Mouse (Mus musculus): ENCODE data around the gene Grid1. TPM values are rescaled to one million over a fixed set of nuclear protein-coding genes. Genes with fewer than 3 reads are reported as not detected.

Gene Grid1
- polyA plus RNA-seq, 1 experiment from 2014 or later, result 6.2 TPM

DNA sequence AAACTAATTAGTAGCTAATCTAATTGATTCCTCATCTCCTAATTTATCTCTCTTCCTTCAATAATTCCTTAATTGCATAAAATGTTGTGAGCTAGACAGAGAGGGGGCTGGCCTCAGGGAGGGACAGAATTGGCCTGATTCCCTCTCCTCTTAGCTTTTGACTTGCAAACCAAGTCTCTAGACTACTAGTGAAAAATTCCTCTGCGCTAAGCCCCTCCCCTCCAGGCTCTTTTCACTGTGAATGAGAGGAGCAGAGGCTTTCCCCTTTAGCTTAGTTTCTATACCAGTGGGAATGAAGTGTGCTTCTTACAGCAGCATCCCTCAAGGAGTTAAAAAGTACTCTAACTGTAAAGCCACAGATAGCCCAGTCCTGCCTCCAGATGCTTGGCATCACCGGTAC, 160.8 kb downstream of the Grid1 start:
- Histone ChIP-seq H3K27me3 (ENCODE audit: control insufficient read depth, insufficient read depth, low read depth, low read length) (no peaks in the 10 kb centered on the region), H3K9ac (ENCODE audit: low read depth, low read length) (no peak overlapping the region), H3K4me3 (ENCODE audit: low read depth, low read length) (no peak overlapping the region), H3K27ac (ENCODE audit: low read length) (no peak overlapping the region), H3K4me1 (ENCODE audit: control insufficient read depth, insufficient read depth, low read length) (peaks cover 4% of the 10 kb centered on the region; the same call in 1 of the 2 replicates), H3K9me3 (replicated peaks; ENCODE audit: control insufficient read depth, low read length, poor library complexity, severe bottlenecking) (no peaks in the 10 kb centered on the region), H3K4me2 (ENCODE audit: low read length) (no peak overlapping the region), H3K36me3 (ENCODE audit: control insufficient read depth, insufficient read depth, low read length) (no peaks in the 10 kb centered on the region)
- 10% methylated on average over 2 of the region's 2 CpGs for WGBS
- no peak for ATAC-seq

DNA sequence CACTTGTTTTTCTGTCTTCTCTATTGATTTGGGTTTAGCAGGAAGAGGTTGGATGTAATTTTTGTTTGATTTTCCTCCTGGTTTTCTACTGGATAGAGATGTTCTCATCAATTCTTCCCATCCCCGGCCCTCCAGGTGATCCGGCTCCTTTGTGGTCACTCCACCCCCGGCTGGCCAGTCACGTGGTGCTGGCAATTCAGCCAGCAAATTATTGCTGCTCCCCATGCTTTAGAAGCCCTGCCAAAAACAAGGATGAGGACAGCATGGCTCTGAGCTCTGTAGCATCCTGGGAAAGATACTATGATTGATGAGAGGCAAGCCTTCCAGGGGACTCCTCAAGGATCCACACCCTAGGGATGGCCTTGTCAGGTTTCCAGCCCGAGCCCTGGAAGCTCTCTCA, 169.2 kb downstream of the Grid1 start:
- H3K4me2 ChIP-seq (ENCODE audit: low read length), result no peak overlapping the region
- no peaks in the 10 kb centered on the region for H3K27me3 ChIP-seq (ENCODE audit: control insufficient read depth, insufficient read depth, low read depth, low read length)
- 69% methylated on average over 5 of the region's 5 CpGs for WGBS
- H3K36me3 ChIP-seq (ENCODE audit: control insufficient read depth, insufficient read depth, low read length), result no peaks in the 10 kb centered on the region
- H3K4me1 ChIP-seq (ENCODE audit: control insufficient read depth, insufficient read depth, low read length), result no peaks in the 10 kb centered on the region
- no peak overlapping the region for H3K4me3 ChIP-seq (ENCODE audit: low read depth, low read length)
- no peaks in the 10 kb centered on the region for H3K9me3 ChIP-seq (replicated peaks; ENCODE audit: control insufficient read depth, low read length, poor library complexity, severe bottlenecking)
- no peak overlapping the region for H3K9ac ChIP-seq (ENCODE audit: low read depth, low read length)
- no peak for ATAC-seq
- no peak overlapping the region for H3K27ac ChIP-seq (ENCODE audit: low read length)

DNA sequence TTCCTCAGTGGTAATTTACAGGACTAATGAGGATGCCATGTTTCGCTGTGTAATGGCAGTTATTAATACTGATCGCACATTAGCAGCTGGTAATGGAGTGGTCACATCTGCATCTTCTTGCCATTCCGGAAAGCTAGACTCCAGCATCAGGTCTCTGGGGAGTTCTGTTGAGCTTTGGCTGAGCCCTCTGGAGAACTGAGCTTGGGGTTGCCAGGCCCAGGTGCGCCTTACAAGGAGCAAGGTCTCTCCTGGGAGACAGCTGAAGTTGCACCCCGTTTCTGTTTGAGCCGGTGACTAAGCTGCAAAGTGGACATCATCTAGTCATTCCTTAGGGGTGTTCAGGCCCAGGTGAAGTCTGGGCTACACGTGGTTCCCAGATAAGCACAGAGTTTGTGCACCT, 186.8 kb downstream of the Grid1 start:
- Histone ChIP-seq H3K9ac (ENCODE audit: low read depth, low read length) (no peak overlapping the region), H3K4me1 (ENCODE audit: control insufficient read depth, insufficient read depth, low read length) (peaks cover 12% of the 10 kb centered on the region), H3K27ac (ENCODE audit: low read length) (no peak overlapping the region), H3K9me3 (replicated peaks; ENCODE audit: control insufficient read depth, low read length, poor library complexity, severe bottlenecking) (no peaks in the 10 kb centered on the region), H3K4me2 (ENCODE audit: low read length) (no peak overlapping the region), H3K4me3 (ENCODE audit: low read depth, low read length) (no peak overlapping the region), H3K27me3 (ENCODE audit: control insufficient read depth, insufficient read depth, low read depth, low read length) (no peaks in the 10 kb centered on the region), H3K36me3 (ENCODE audit: control insufficient read depth, insufficient read depth, low read length) (no peaks in the 10 kb centered on the region)
- WGBS, result 85% methylated on average over 7 of the region's 7 CpGs
- no peak for ATAC-seq

DNA sequence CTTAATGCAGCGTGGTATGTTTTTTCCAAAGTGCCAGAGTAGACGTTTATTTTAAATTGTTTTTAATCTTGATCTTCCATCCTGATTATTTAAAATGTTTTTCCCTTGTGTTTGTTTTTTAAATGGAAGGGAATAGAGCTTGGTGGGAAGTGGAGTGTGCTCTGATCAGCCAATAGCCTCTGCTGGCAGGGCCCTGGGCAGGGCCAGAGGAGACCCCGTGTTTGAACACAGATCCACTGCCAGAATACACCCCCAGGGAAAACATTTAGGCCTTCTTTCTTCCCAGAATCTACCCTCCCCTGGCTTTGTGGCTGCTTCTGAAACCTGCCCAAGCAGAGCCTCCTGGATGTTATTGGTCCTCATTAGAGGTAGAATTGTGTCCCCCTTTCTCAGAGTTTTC, 188.8 kb downstream of the Grid1 start:
- Histone ChIP-seq H3K27ac (ENCODE audit: low read length) (no peak overlapping the region), H3K4me2 (ENCODE audit: low read length) (no peak overlapping the region)
- WGBS, result 34% methylated on average over 3 of the region's 3 CpGs

DNA sequence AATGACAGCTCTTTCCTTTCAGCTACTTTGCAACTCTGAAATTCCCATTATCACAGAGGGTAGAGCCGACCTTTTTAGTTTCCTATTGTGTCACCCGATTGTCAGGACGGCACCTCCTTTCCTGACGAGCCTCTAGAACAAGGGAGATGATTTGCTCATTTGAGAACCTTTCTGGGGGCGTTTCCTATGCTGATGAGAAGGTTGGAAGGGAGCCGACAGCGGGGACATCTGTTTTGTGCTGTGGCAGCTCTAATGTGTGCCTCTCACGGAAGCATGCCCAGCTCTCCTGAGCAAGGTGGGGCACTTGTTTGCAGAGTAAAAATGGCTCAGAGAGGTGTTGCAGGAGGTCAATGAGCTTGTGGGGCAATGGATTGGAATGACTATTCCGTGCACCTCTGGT, 189.2 kb downstream of the Grid1 start:
- H3K4me1 ChIP-seq (ENCODE audit: control insufficient read depth, insufficient read depth, low read length), result peaks cover 12% of the 10 kb centered on the region
- no peaks in the 10 kb centered on the region for H3K36me3 ChIP-seq (ENCODE audit: control insufficient read depth, insufficient read depth, low read length)
- no peak overlapping the region for H3K4me3 ChIP-seq (ENCODE audit: low read depth, low read length)
- no peaks in the 10 kb centered on the region for H3K27me3 ChIP-seq (ENCODE audit: control insufficient read depth, insufficient read depth, low read depth, low read length)
- WGBS, result 27% methylated on average over 9 of the region's 9 CpGs
- H3K4me2 ChIP-seq (ENCODE audit: low read length), result no peak overlapping the region
- H3K27ac ChIP-seq (ENCODE audit: low read length), result no peak overlapping the region
- no peaks in the 10 kb centered on the region for H3K9me3 ChIP-seq (replicated peaks; ENCODE audit: control insufficient read depth, low read length, poor library complexity, severe bottlenecking)
- H3K9ac ChIP-seq (ENCODE audit: low read depth, low read length), result no peak overlapping the region
- peak; percentile 25; the same call in 1 of the 2 replicates for ATAC-seq

More for the DNA sequence above, 188.8 kb downstream of the Grid1 start:
- Histone ChIP-seq H3K27me3 (ENCODE audit: control insufficient read depth, insufficient read depth, low read depth, low read length) (no peaks in the 10 kb centered on the region), H3K36me3 (ENCODE audit: control insufficient read depth, insufficient read depth, low read length) (no peaks in the 10 kb centered on the region), H3K9me3 (replicated peaks; ENCODE audit: control insufficient read depth, low read length, poor library complexity, severe bottlenecking) (no peaks in the 10 kb centered on the region), H3K4me1 (ENCODE audit: control insufficient read depth, insufficient read depth, low read length) (peaks cover 12% of the 10 kb centered on the region), H3K9ac (ENCODE audit: low read depth, low read length) (no peak overlapping the region), H3K4me3 (ENCODE audit: low read depth, low read length) (no peak overlapping the region)
- ATAC-seq, result peak; percentile 41

DNA sequence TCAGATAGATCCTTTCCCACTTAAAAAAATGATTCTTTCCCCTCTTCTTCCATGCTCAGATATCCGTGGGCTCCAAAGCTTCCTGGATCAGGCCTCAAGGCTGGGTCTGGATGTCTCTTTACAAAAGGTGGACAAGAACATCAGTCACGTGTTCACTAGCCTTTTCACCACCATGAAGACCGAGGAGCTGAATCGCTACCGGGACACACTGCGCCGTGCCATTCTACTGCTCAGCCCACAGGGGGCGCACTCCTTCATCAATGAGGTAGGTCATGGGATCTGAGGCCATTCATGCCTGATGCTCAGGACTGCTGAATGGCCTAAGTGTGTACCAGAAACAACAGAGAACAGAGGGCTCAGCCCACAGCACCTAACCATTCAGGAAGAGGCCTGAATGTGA, 206.8 kb downstream of the Grid1 start:
- no peak overlapping the region for H3K4me2 ChIP-seq (ENCODE audit: low read length)
- no peaks in the 10 kb centered on the region for H3K27me3 ChIP-seq (ENCODE audit: control insufficient read depth, insufficient read depth, low read depth, low read length)
- no peak overlapping the region for H3K9ac ChIP-seq (ENCODE audit: low read depth, low read length)
- no peaks in the 10 kb centered on the region for H3K9me3 ChIP-seq (replicated peaks; ENCODE audit: control insufficient read depth, low read length, poor library complexity, severe bottlenecking)
- no peaks in the 10 kb centered on the region for H3K36me3 ChIP-seq (ENCODE audit: control insufficient read depth, insufficient read depth, low read length)
- H3K27ac ChIP-seq (ENCODE audit: low read length), result no peak overlapping the region
- no peak overlapping the region for H3K4me3 ChIP-seq (ENCODE audit: low read depth, low read length)
- 0 out of 2 replicates have a peak, but pooled peaks cover 3% of the 10 kb centered on the region for H3K4me1 ChIP-seq (ENCODE audit: control insufficient read depth, insufficient read depth, low read length)
- no peak for ATAC-seq
- 92% methylated on average over 8 of the region's 8 CpGs for WGBS

DNA sequence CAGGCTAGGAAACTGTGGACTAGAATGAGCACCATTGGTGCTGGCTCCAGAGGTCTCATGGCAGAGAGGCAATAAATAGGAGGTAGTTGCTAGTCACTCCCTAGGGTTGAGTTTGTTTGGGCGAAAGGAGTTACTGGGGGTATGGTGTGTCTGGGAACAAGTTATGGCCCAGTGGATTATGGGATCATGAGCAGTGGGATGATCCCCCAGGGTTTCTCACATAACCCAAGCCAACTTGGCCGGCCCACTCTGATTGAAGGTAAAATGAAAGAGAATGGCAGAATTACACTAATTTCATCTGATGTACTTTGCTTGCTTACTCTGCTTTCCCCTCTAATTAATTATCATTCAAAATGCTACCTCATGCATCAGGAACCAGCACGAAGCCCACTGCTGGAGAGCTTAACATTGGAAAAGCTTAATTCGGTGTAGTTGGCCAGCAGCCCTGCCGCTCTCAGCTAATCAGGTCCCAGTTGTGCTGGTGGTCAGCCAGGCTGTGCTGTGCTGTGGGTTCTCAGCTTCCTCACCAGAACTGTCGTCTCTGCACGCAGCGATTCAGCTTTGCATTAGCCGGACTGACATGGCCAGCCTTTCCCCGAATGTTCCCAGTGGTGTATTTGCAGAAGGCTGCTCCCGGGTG, 207.7 kb downstream of the Grid1 start:
- ATAC-seq, result peak; percentile 57
- H3K4me1 ChIP-seq (ENCODE audit: control insufficient read depth, insufficient read depth, low read length), result 0 out of 2 replicates have a peak, but pooled peaks cover 3% of the 10 kb centered on the region
- H3K27me3 ChIP-seq (ENCODE audit: control insufficient read depth, insufficient read depth, low read depth, low read length), result no peaks in the 10 kb centered on the region
- H3K9me3 ChIP-seq (replicated peaks; ENCODE audit: control insufficient read depth, low read length, poor library complexity, severe bottlenecking), result no peaks in the 10 kb centered on the region
- no peak overlapping the region for H3K9ac ChIP-seq (ENCODE audit: low read depth, low read length)
- no peaks in the 10 kb centered on the region for H3K36me3 ChIP-seq (ENCODE audit: control insufficient read depth, insufficient read depth, low read length)
- no peak overlapping the region for H3K27ac ChIP-seq (ENCODE audit: low read length)
- H3K4me2 ChIP-seq (ENCODE audit: low read length), result no peak overlapping the region
- H3K4me3 ChIP-seq (ENCODE audit: low read depth, low read length), result no peak overlapping the region
- 60% methylated on average over 11 of the region's 11 CpGs for WGBS

DNA sequence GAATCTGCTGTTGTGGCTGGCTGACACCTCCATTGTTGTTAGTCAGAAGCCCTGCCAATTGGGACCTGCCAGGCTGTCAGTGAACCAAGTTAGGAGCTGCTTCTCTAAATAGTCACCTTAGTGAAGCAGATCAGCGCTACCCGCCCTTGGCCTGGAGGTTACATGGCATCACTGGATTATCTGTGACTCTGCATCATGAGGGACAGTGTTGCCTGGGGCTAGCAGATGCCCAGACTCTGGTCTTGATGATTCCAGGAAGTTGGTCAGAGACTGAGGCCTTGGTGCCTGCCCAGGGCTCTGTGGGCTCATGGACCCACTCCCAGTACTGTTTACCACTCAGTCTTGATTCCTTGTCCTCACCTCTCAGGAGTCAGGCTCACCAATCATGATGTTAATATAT, 209.7 kb downstream of the Grid1 start:
- ATAC-seq, result no peak
- Histone ChIP-seq H3K4me1 (ENCODE audit: control insufficient read depth, insufficient read depth, low read length) (0 out of 2 replicates have a peak, but pooled peaks cover 3% of the 10 kb centered on the region), H3K36me3 (ENCODE audit: control insufficient read depth, insufficient read depth, low read length) (no peaks in the 10 kb centered on the region), H3K9me3 (replicated peaks; ENCODE audit: control insufficient read depth, low read length, poor library complexity, severe bottlenecking) (no peaks in the 10 kb centered on the region), H3K27ac (ENCODE audit: low read length) (no peak overlapping the region), H3K27me3 (ENCODE audit: control insufficient read depth, insufficient read depth, low read depth, low read length) (no peaks in the 10 kb centered on the region), H3K9ac (ENCODE audit: low read depth, low read length) (no peak overlapping the region), H3K4me2 (ENCODE audit: low read length) (no peak overlapping the region), H3K4me3 (ENCODE audit: low read depth, low read length) (no peak overlapping the region)
- 94% methylated on average over 2 of the region's 2 CpGs for WGBS

DNA sequence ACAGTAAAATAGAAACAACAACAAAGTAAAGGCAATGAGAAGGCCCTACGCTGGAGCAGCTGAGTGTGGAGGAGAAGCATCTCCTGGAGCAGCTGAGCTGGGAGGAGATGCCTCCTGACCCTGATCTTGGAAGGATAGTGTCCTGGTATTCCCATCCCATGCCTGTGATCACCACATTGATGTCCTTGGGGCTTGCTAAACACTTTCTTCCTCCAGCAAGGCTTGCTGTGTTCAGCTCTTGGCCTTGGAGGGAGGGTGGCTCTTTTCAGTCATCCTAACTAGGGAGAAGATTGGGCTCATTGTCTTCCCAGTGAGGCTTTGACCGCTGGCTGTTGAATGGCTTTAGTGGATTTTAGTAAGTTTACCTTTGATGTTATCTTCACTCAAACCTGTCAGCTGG, 210.4 kb downstream of the Grid1 start:
- Histone ChIP-seq H3K27ac (ENCODE audit: low read length) (no peak overlapping the region), H3K27me3 (ENCODE audit: control insufficient read depth, insufficient read depth, low read depth, low read length) (no peaks in the 10 kb centered on the region), H3K9me3 (replicated peaks; ENCODE audit: control insufficient read depth, low read length, poor library complexity, severe bottlenecking) (no peaks in the 10 kb centered on the region), H3K4me2 (ENCODE audit: low read length) (no peak overlapping the region), H3K9ac (ENCODE audit: low read depth, low read length) (no peak overlapping the region), H3K4me3 (ENCODE audit: low read depth, low read length) (no peak overlapping the region), H3K4me1 (ENCODE audit: control insufficient read depth, insufficient read depth, low read length) (0 out of 2 replicates have a peak, but pooled peaks cover 3% of the 10 kb centered on the region), H3K36me3 (ENCODE audit: control insufficient read depth, insufficient read depth, low read length) (no peaks in the 10 kb centered on the region)
- 87% methylated on average over 2 of the region's 2 CpGs for WGBS
- ATAC-seq, result no peak

Data from midbrain, embryonic 16.5 days (tissue).